Mouse (Mus musculus) heart, embryonic 15.5 days (tissue): ENCODE measurements at regions not wholly inside any gene's neighbourhood (a gene's known extent, or its start where the extent isn't known, plus 50 kb on each side); places are given as distances from the start of the nearest gene placed in this dataset.

Experiments
- ATAC-seq: fragments of 200-750 bp; cut with Nextera tagmentation; replicated peaks from 2 replicates; pipeline ENCODE4 v1.8.0; 2017; ENCODE audit warnings: low read depth, moderate TSS enrichment; ENCODE audit not compliant: insufficient number of reproducible peaks, insufficient read depth, low FRiP score
- H3K27ac ChIP-seq: fragments of 300-500 bp; sonication (generic); 2 replicates; pipeline ENCODE4 v1.5.1; 2015; ENCODE audit warnings: mild to moderate bottlenecking, inconsistent platforms
- H3K27me3 ChIP-seq: fragments of 300-500 bp; sonication (generic); 2 replicates; pipeline ENCODE4 v1.6.1; 2015; ENCODE audit warnings: inconsistent platforms
- H3K36me3 ChIP-seq: fragments of 300-500 bp; sonication (generic); 2 replicates; pipeline ENCODE4 v1.6.1; 2015; ENCODE audit warnings: mild to moderate bottlenecking, inconsistent platforms
- H3K4me1 ChIP-seq: fragments of 300-500 bp; sonication (generic); replicated peaks from 2 replicates; pipeline ENCODE4 v1.6.1; 2015; ENCODE audit warnings: inconsistent platforms
- H3K4me2 ChIP-seq: fragments of 300-500 bp; sonication (generic); 2 replicates; pipeline ENCODE4 v1.6.1; 2015; ENCODE audit warnings: inconsistent platforms, mild to moderate bottlenecking, moderate library complexity
- H3K4me3 ChIP-seq: fragments of 300-500 bp; sonication (generic); 2 replicates; pipeline ENCODE4 v1.5.1; 2015; ENCODE audit warnings: mild to moderate bottlenecking, inconsistent platforms
- H3K9ac ChIP-seq: fragments of 300-500 bp; sonication (generic); 2 replicates; pipeline ENCODE4 v1.6.1; 2015; ENCODE audit warnings: mild to moderate bottlenecking, inconsistent platforms
- H3K9me3 ChIP-seq: fragments of 300-500 bp; sonication (generic); replicated peaks from 2 replicates; pipeline ENCODE4 v1.6.1; 2016; ENCODE audit warnings: inconsistent platforms
- WGBS: fragments of 180-500 bp; shearing (Covaris S2); methylation state at CpG from one replicate; pipeline ENCODE4 v1.1.7; 2015; ENCODE audit warnings: mixed read lengths; 5-methylcytosine and 5-hydroxymethylcytosine counted together

- Histone ChIP-seq H3K9ac (no peak overlapping the region), H3K36me3 (no peaks in the 10 kb centered on the region), H3K4me1 (no peaks in the 10 kb centered on the region), H3K9me3 (no peaks in the 10 kb centered on the region), H3K27me3 (no peaks in the 10 kb centered on the region), H3K4me3 (no peak overlapping the region), H3K27ac (no peak overlapping the region), H3K4me2 (no peak overlapping the region)
- no peak for ATAC-seq
- 47% methylated on average over 3 of the region's 3 CpGs for WGBS
Measured at GRCm38 (mm10) chr17:51620528-51620927, 212.6 kb downstream of the Satb1 start.

GRCm38 (mm10) chr17:51585263-51585662 is 247.8 kb downstream of the Satb1 start:
- Histone ChIP-seq H3K9ac (no peak overlapping the region), H3K27ac (no peak overlapping the region), H3K9me3 (no peaks in the 10 kb centered on the region), H3K36me3 (no peaks in the 10 kb centered on the region), H3K4me2 (no peak overlapping the region), H3K4me1 (peaks cover 2% of the 10 kb centered on the region; the same call in 1 of the 2 replicates), H3K4me3 (no peak overlapping the region), H3K27me3 (no peaks in the 10 kb centered on the region)
- ATAC-seq = no peak
- 85% methylated on average over 1 of the region's 1 CpGs for WGBS

GRCm38 (mm10) chr17:51583984-51584880 is 248.9 kb downstream of the Satb1 start:
- Histone ChIP-seq H3K4me1 (peaks cover 2% of the 10 kb centered on the region; the same call in 1 of the 2 replicates), H3K27me3 (no peaks in the 10 kb centered on the region), H3K36me3 (no peaks in the 10 kb centered on the region), H3K27ac (no peak overlapping the region), H3K4me2 (no peak overlapping the region), H3K9me3 (no peaks in the 10 kb centered on the region), H3K9ac (no peak overlapping the region), H3K4me3 (no peak overlapping the region)
- no peak for ATAC-seq
- WGBS = 79% methylated on average over 19 of the region's 19 CpGs

DNA sequence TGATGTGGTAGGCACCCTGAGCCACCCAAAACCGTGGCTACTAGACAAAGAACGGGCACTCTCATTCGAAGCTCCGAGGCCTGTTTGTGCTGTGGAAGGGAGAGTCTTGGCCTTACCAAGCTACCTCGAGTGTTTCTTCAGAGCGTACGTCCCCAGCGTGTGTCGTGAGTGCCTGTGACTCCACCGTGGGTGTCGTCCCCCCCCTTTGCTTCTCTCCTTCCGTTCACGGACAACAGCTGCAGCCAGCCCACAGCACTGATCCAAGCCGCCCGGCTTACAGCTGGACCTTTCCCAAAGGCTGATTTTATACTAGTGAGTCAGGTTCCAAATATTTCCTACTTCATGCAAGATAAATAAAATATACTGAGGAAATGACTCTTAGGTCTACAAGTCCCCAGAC is 249.8 kb downstream of the Satb1 start:
- Histone ChIP-seq H3K4me3 (no peak overlapping the region), H3K27me3 (no peaks in the 10 kb centered on the region), H3K27ac (no peak overlapping the region), H3K9ac (no peak overlapping the region), H3K4me1 (peaks cover 2% of the 10 kb centered on the region; the same call in 1 of the 2 replicates), H3K36me3 (no peaks in the 10 kb centered on the region), H3K4me2 (no peak overlapping the region), H3K9me3 (no peaks in the 10 kb centered on the region)
- ATAC-seq = no peak; the same call in 1 of the 2 replicates
- WGBS = 65% methylated on average over 15 of the region's 15 CpGs

DNA sequence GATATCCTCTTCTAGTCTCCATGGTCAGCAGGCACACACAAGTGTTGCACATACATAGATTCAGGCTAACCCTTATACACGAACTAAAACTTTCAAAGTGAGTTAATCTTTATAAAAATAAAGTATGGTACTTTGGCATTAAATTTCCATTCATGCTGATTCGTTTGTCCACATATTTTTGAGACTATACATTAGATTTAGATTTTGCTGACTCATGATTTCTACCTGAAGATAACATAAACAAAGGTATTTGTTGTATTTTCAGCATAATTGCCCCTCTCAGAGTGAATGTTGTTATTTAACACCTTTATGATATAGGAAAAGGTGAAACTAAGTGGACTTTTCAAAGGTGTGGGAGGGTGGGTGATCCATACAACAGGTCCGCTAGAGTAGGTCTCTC is 277.2 kb downstream of the Satb1 start:
- WGBS = 69% methylated on average over 3 of the region's 3 CpGs
- no peaks in the 10 kb centered on the region for H3K36me3 ChIP-seq
- no peaks in the 10 kb centered on the region for H3K9me3 ChIP-seq

GRCm38 (mm10) chr17:51554446-51554845 is 278.6 kb downstream of the Satb1 start:
- Histone ChIP-seq H3K4me2 (no peak overlapping the region), H3K27me3 (no peaks in the 10 kb centered on the region), H3K27ac (no peak overlapping the region), H3K4me3 (no peak overlapping the region), H3K36me3 (no peaks in the 10 kb centered on the region), H3K9ac (no peak overlapping the region), H3K9me3 (no peaks in the 10 kb centered on the region), H3K4me1 (no peaks in the 10 kb centered on the region)
- WGBS = 51% methylated on average over 2 of the region's 2 CpGs
- no peak for ATAC-seq

More for the DNA sequence above, 277.2 kb downstream of the Satb1 start:
- no peak overlapping the region for H3K4me3 ChIP-seq
- H3K4me1 ChIP-seq = no peaks in the 10 kb centered on the region
- no peak for ATAC-seq
- no peaks in the 10 kb centered on the region for H3K27me3 ChIP-seq
- no peak overlapping the region for H3K27ac ChIP-seq
- no peak overlapping the region for H3K4me2 ChIP-seq
- no peak overlapping the region for H3K9ac ChIP-seq

- H3K4me1 ChIP-seq = no peaks in the 10 kb centered on the region
- ATAC-seq = no peak
- no peak overlapping the region for H3K4me2 ChIP-seq
- 83% methylated on average over 5 of the region's 5 CpGs for WGBS
- H3K9me3 ChIP-seq = no peaks in the 10 kb centered on the region
- H3K36me3 ChIP-seq = no peaks in the 10 kb centered on the region
- no peaks in the 10 kb centered on the region for H3K27me3 ChIP-seq
- H3K4me3 ChIP-seq = no peak overlapping the region
- H3K9ac ChIP-seq = no peak overlapping the region
- no peak overlapping the region for H3K27ac ChIP-seq
Measured at GRCm38 (mm10) chr17:51552277-51553015, 280.6 kb downstream of the Satb1 start.

- Histone ChIP-seq H3K4me1 (no peaks in the 10 kb centered on the region), H3K27ac (no peak overlapping the region), H3K4me3 (no peak overlapping the region), H3K27me3 (no peaks in the 10 kb centered on the region), H3K9ac (no peak overlapping the region), H3K4me2 (no peak overlapping the region), H3K9me3 (no peaks in the 10 kb centered on the region), H3K36me3 (no peaks in the 10 kb centered on the region)
- WGBS = 26% methylated on average over 3 of the region's 3 CpGs
- ATAC-seq = no peak
Measured at GRCm38 (mm10) chr17:51546999-51547398, 286.1 kb downstream of the Satb1 start.

DNA sequence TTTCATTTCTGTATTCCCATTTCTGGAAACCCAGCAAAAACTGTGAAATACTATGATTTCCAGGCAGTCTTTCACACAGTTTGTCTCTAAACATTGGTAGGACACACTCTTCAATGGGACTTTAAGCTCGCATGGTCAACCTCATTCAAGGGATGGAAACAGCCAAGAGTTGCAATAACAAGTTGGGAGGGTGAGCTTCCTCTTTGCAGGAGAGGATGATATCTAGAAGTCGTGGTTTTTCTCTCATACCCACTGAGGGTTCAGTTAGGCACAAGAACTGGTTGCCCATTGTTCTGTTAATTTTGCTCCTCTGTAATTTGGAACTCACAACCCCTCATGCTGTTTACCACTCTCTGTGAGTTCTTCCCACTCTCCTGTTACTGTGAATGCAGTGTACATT is 290.5 kb downstream of the Satb1 start:
- no peaks in the 10 kb centered on the region for H3K36me3 ChIP-seq
- no peak overlapping the region for H3K9ac ChIP-seq
- H3K4me2 ChIP-seq = no peak overlapping the region
- H3K27me3 ChIP-seq = no peaks in the 10 kb centered on the region
- no peaks in the 10 kb centered on the region for H3K4me1 ChIP-seq
- no peak overlapping the region for H3K27ac ChIP-seq
- H3K9me3 ChIP-seq = no peaks in the 10 kb centered on the region
- no peak overlapping the region for H3K4me3 ChIP-seq
- no peak for ATAC-seq
- 73% methylated on average over 2 of the region's 2 CpGs for WGBS

GRCm38 (mm10) chr17:51534678-51535077 is 298.4 kb downstream of the Satb1 start:
- Histone ChIP-seq H3K4me1 (0 out of 2 replicates have a peak, but pooled peaks cover 3% of the 10 kb centered on the region), H3K9me3 (no peaks in the 10 kb centered on the region), H3K4me3 (no peak overlapping the region), H3K9ac (no peak overlapping the region), H3K27me3 (no peaks in the 10 kb centered on the region), H3K36me3 (no peaks in the 10 kb centered on the region), H3K4me2 (peak overlapping the region; percentile 40), H3K27ac (no peak overlapping the region)
- no peak for ATAC-seq
- WGBS = 32% methylated on average over 10 of the region's 10 CpGs

GRCm38 (mm10) chr17:51534270-51534669 is 298.8 kb downstream of the Satb1 start:
- Histone ChIP-seq H3K4me3 (no peak overlapping the region), H3K27me3 (no peaks in the 10 kb centered on the region), H3K9me3 (no peaks in the 10 kb centered on the region), H3K36me3 (no peaks in the 10 kb centered on the region), H3K4me1 (0 out of 2 replicates have a peak, but pooled peaks cover 3% of the 10 kb centered on the region), H3K4me2 (peak overlapping the region; percentile 40), H3K9ac (no peak overlapping the region), H3K27ac (no peak overlapping the region)
- 39% methylated on average over 14 of the region's 14 CpGs for WGBS
- ATAC-seq = no peak
